8 mouse cellular contexts compared by ENCODE assay signal in the genomic region with DNA sequence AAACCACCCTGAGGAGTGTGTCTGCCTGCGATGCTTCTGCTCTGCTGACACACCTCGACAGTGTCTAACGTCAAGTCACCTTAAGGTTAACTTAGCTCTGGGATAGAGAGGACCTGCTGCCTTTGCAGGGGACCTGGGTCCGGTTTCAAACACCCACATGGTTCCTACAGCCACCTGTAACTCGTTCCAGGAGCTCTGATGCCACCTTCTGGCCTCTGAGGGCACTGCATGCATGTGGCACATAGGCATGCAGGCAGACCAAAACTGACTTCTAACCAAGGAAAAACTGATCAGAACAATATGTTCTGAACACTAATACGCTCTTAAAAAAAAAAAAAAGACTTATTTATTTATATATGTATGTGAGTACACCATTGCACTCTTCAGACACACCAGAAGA. TPM values are rescaled to one million over a fixed set of nuclear protein-coding genes. Genes with fewer than 3 reads are reported as not detected.
DNase-seq lines count a peak whose midpoint lies in the region; ATAC-seq and TF ChIP-seq lines count a peak whose summit lies in the region.
"Had no signal": no experiment of that assay in that cellular context is flagged by ENCODE, and none has a peak within 500 bp of the region (broad histone marks: within the 10 kb centered on the region; RNA-seq: fewer than 3 reads in every experiment).

No protein-coding gene starts in this region.

- TF ChIP-seq CTCF in left cerebral cortex, adult 2 months (IDR thresholded peaks at IDR 0.05): peak; percentile 44

- DNase-seq in left cerebral cortex, adult 2 months (ENCODE audit: extremely low spot score in 1 of 2, low spot score in 2 of 2): no peak
- no peak for DNase-seq in left cerebral cortex, adult 11 months (ENCODE audit: low spot score)
- DNase-seq in ES-CJ7 (ENCODE audit: low read depth, low spot score): peak; percentile 76
- peak; percentile 7 to 34 for DNase-seq in natural killer cell, adult 2 months (ENCODE audit: low spot score in 2 of 2)
- DNase-seq in embryo, embryonic 9.5 days (ENCODE audit: extremely low spot score): no peak
- no peak for DNase-seq in yolk sac, embryonic 10.5 days (ENCODE audit: low spot score)

- no peak overlapping the region for H3K4me3 ChIP-seq in left cerebral cortex, adult 2 months
- H3K4me3 ChIP-seq: hindbrain, embryonic 12.5 days had no signal

- no peak overlapping the region for H3K27ac ChIP-seq in left cerebral cortex, adult 2 months
- H3K27ac ChIP-seq: hindbrain, embryonic 12.5 days had no signal

- intact Hi-C loops in left cerebral cortex, adult 2 months (cut with DNase I): no loop called here

- peak; percentile 16 for ATAC-seq in activated CD4-positive, CD25-positive, alpha-beta regulatory T cell, adult 4 months

RNA-seq across cellular contexts. Expression of gene Rab3ip, which starts 7.5 kb away (rescaled TPM):
- total RNA-seq in left cerebral cortex, adult 2 months (2021): 10 to 100 TPM; 42.6 to 47.3 TPM
- 10 to 100 TPM; 12.1 to 15.4 TPM for polyA plus RNA-seq in activated CD4-positive, CD25-positive, alpha-beta regulatory T cell, adult 4 months (2017; shearing (Covaris generic))

RNA-seq across cellular contexts. Expression of gene Gm10271, which starts 29.4 kb away (rescaled TPM):
- total RNA-seq in left cerebral cortex, adult 2 months (2021): not detected
- polyA plus RNA-seq in activated CD4-positive, CD25-positive, alpha-beta regulatory T cell, adult 4 months (2017; shearing (Covaris generic)): not detected
- polyA plus RNA-seq: hindbrain, embryonic 12.5 days had no signal

RNA-seq across cellular contexts. Expression of gene Best3, which starts 43.1 kb away (rescaled TPM):
- total RNA-seq in left cerebral cortex, adult 2 months (2021): under 1 TPM; 0.12 to 0.29 TPM
- not detected for polyA plus RNA-seq in activated CD4-positive, CD25-positive, alpha-beta regulatory T cell, adult 4 months (2017; shearing (Covaris generic))

RNA-seq across cellular contexts. Expression of gene Myrfl, which starts 46.3 kb away (rescaled TPM):
- under 1 TPM in 1 of 2 experiments, not detected in 1; 0.23 TPM for total RNA-seq in left cerebral cortex, adult 2 months (2021)
- not detected for polyA plus RNA-seq in activated CD4-positive, CD25-positive, alpha-beta regulatory T cell, adult 4 months (2017; shearing (Covaris generic))

Comparison
In these comparisons a context has a peak if more than half of its experiments do, and no peak if none do; other contexts are left out.
1. DNase-seq: peak in ES-CJ7 (single experiment) and natural killer cell, adult 2 months (2 of 2); none in left cerebral cortex, adult 2 months (0 of 2), left cerebral cortex, adult 11 months (single experiment), embryo, embryonic 9.5 days (single experiment) and yolk sac, embryonic 10.5 days (single experiment).